24 mouse cellular contexts compared by ENCODE assay signal in the genomic region with DNA sequence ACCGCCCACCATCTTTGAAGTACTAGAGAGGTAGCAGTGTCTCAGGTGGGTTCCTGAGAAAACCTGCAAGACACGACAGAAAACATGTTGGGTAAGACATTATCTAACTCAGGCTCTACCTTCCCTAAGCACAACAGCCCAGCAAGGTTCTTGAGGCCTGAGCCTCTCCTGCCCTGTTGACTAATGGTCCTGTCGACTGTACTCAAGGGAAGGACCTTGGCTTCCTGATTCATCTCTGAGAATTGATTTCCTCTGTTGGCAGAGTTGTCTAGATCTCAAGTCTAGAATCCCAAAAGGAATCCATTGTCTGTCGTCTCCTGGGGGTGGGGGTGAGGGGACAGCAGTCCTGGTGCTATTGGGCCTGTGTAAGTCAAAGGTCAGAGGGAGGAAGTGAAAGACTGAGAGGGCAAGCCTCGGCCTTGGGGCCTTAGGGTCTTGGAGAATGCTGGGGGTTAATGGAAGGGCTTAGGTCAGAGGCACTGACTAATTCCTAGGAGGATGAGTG. TPM values are rescaled to one million over a fixed set of nuclear protein-coding genes. Genes with fewer than 3 reads are reported as not detected.
"Had no signal": no experiment of that assay in that cellular context is flagged by ENCODE, and none has a peak within 500 bp of the region (broad histone marks: within the 10 kb centered on the region; RNA-seq: fewer than 3 reads in every experiment).

No protein-coding gene starts in this region.

- H3K9ac ChIP-seq: liver, embryonic 13.5 days; midbrain, embryonic 12.5 days; midbrain, embryonic 15.5 days; neural tube, embryonic 12.5 days; neural tube, embryonic 15.5 days had no signal

- H3K9me3 ChIP-seq: liver, embryonic 13.5 days; midbrain, embryonic 12.5 days; midbrain, embryonic 15.5 days; neural tube, embryonic 12.5 days; neural tube, embryonic 15.5 days had no signal

- H3K27me3 ChIP-seq: midbrain, embryonic 12.5 days; midbrain, embryonic 15.5 days; neural tube, embryonic 12.5 days; neural tube, embryonic 15.5 days had no signal

- DNase-seq: kidney, postnatal 14 days; layer of hippocampus, postnatal 36 days; liver, embryonic 13.5 days; lung, adult 2 months; lung, postnatal 14 days; lung, postnatal 4 days; right cerebral cortex, postnatal 25 days had no signal

- H3K4me1 ChIP-seq: midbrain, embryonic 12.5 days; midbrain, embryonic 15.5 days; neural tube, embryonic 12.5 days; neural tube, embryonic 15.5 days had no signal

- ATAC-seq: intestine, embryonic 16.5 days; midbrain, embryonic 15.5 days had no signal

- H3K36me3 ChIP-seq: liver, embryonic 13.5 days; midbrain, embryonic 12.5 days; midbrain, embryonic 15.5 days; neural tube, embryonic 12.5 days; neural tube, embryonic 15.5 days had no signal

- H3K27ac ChIP-seq: left cerebral cortex, adult 2 months; liver, embryonic 13.5 days; midbrain, embryonic 12.5 days; midbrain, embryonic 15.5 days; neural tube, embryonic 12.5 days; neural tube, embryonic 15.5 days had no signal

- H3K4me2 ChIP-seq: liver, embryonic 13.5 days; midbrain, embryonic 12.5 days; midbrain, embryonic 15.5 days; neural tube, embryonic 12.5 days; neural tube, embryonic 15.5 days had no signal

- H3K4me3 ChIP-seq: left cerebral cortex, adult 2 months; liver, embryonic 13.5 days; midbrain, embryonic 12.5 days; midbrain, embryonic 15.5 days; neural tube, embryonic 12.5 days; neural tube, embryonic 15.5 days had no signal

RNA-seq across cellular contexts. Expression of gene D330020A13Rik, which starts 37.7 kb away (rescaled TPM):
- total RNA-seq: layer of hippocampus, adult 8-10 months; layer of hippocampus, postnatal 10 days; layer of hippocampus, postnatal 36 days; left cerebral cortex, adult 2 months; left cerebral cortex, postnatal 10 days; left cerebral cortex, postnatal 36 days; liver, adult 2 months; megakaryocyte progenitor cell, adult 5-6 weeks had no signal
- polyA plus RNA-seq: limb, embryonic 11.5 days; liver, adult 2 months; liver, embryonic 13.5 days; liver, embryonic 16.5 days; lung, adult 2 months; lung, embryonic 16.5 days; midbrain, embryonic 12.5 days; midbrain, embryonic 15.5 days; neural tube, embryonic 15.5 days; spleen, adult 2 months; stomach, embryonic 16.5 days had no signal
